Mouse (Mus musculus) forebrain, embryonic 11.5 days (tissue): ENCODE results near the gene Shkbp1. TPM values are rescaled to one million over a fixed set of nuclear protein-coding genes. Genes with fewer than 3 reads are reported as not detected.

Source experiments
- ATAC-seq: fragments of 200-750 bp; cut with Nextera tagmentation; replicated peaks from 2 replicates; pipeline ENCODE4 v1.8.0; 2017; ENCODE audit warnings: moderate TSS enrichment; ENCODE audit not compliant: low FRiP score
- DNase-seq: peaks from one replicate; pipeline ENCODE4 v3.0.0-alpha.2; 2017; ENCODE audit warnings: low spot score
- H3K27ac ChIP-seq: fragments of 300-500 bp; sonication (generic); 2 replicates; pipeline ENCODE4 v1.5.1; 2014; ENCODE audit warnings: low read depth, low read length
- H3K27me3 ChIP-seq: fragments of 300-500 bp; sonication (generic); 2 replicates; pipeline ENCODE4 v1.6.1; 2014; ENCODE audit warnings: mild to moderate bottlenecking, low read length, mixed read lengths; ENCODE audit not compliant: control insufficient read depth, insufficient read depth
- H3K36me3 ChIP-seq: fragments of 300-500 bp; sonication (generic); 2 replicates; pipeline ENCODE4 v1.6.1; 2014; ENCODE audit warnings: mild to moderate bottlenecking, low read length, moderate library complexity, mixed read lengths; ENCODE audit not compliant: control insufficient read depth, insufficient read depth
- H3K4me1 ChIP-seq: fragments of 300-500 bp; sonication (generic); replicated peaks from 2 replicates; pipeline ENCODE4 v1.6.1; 2014; ENCODE audit warnings: low read length, mixed read lengths; ENCODE audit not compliant: control insufficient read depth, insufficient read depth
- H3K4me2 ChIP-seq: fragments of 300-500 bp; sonication (generic); 2 replicates; pipeline ENCODE4 v1.6.1; 2014; ENCODE audit warnings: low read depth, mild to moderate bottlenecking, low read length, moderate library complexity, mixed read lengths; ENCODE audit not compliant: severe bottlenecking
- H3K4me3 ChIP-seq: fragments of 300-500 bp; sonication (generic); 2 replicates; pipeline ENCODE4 v1.5.1; 2014; ENCODE audit warnings: low read depth, low read length
- H3K9ac ChIP-seq: fragments of 300-500 bp; sonication (generic); 2 replicates; pipeline ENCODE4 v1.6.1; 2014; ENCODE audit warnings: low read length
- H3K9me3 ChIP-seq: fragments of 300-500 bp; sonication (generic); 2 replicates; pipeline ENCODE4 v1.6.1; 2016; ENCODE audit warnings: low read length, mixed read lengths; ENCODE audit not compliant: control insufficient read depth
- WGBS: fragments of 180-500 bp; shearing (Covaris S2); extraction: QIAGEN DNeasy Blood & Tissue Kit; methylation state at CpG from one replicate; pipeline ENCODE4 v1.1.7; 2014; 5-methylcytosine and 5-hydroxymethylcytosine counted together
- polyA plus RNA-seq: library from polyadenylated mRNA; unstranded; fragments of >200 nt; fragmentation: Nextera tagmentation; extraction: Ambion mirVana; gene quantifications from 2 replicates; pipeline ENCODE4 v1.2.1, GENCODE M21; 2014

Shkbp1 gene
- polyA plus RNA-seq, 1 experiment from 2014 or later, result 64.3 TPM

- Histone ChIP-seq H3K27ac (no peak overlapping the region), H3K4me3 (no peak overlapping the region), H3K27me3 (no peaks in the 10 kb centered on the region), H3K4me1 (no peaks in the 10 kb centered on the region), H3K9me3 (no peaks in the 10 kb centered on the region), H3K9ac (no peak overlapping the region), H3K36me3 (no peaks in the 10 kb centered on the region), H3K4me2 (no peak overlapping the region)
- WGBS, result 87% methylated on average over 4 of the region's 4 CpGs
- ATAC-seq (no peak), DNase-seq (no peak)
Measured at GRCm38 (mm10) chr7:27295956-27296355, 59.9 kb downstream of the Shkbp1 start.

Other genes with a start within 250 kb of the Shkbp1 start
- not detected in 2 replicates for gene Cyp2f2, start 236.1 kb downstream of the Shkbp1 start, polyA plus RNA-seq
- 0.27 TPM in 1 of 2 replicates, not detected in the other for gene Cyp2t4, start 202.3 kb downstream of the Shkbp1 start, polyA plus RNA-seq
- gene Egln2, start 189.2 kb downstream of the Shkbp1 start, polyA plus RNA-seq, result 60.7 and 70.2 TPM in 2 replicates
- gene Rab4b, start 177.1 kb downstream of the Shkbp1 start, polyA plus RNA-seq, result 52.3 and 52.5 TPM in 2 replicates
- 0.98 TPM in 1 of 2 replicates, not detected in the other for gene Gm21983, start 174.9 kb downstream of the Shkbp1 start, polyA plus RNA-seq
- 1.6 and 2.4 TPM in 2 replicates for gene Mia, start 174.9 kb downstream of the Shkbp1 start, polyA plus RNA-seq
- 4.5 and 5.3 TPM in 2 replicates for gene BC024978, start 160.2 kb downstream of the Shkbp1 start, polyA plus RNA-seq
- gene Snrpa, start 159.7 kb downstream of the Shkbp1 start, polyA plus RNA-seq, result 369 and 390 TPM in 2 replicates
- 6.6 and 8.1 TPM in 2 replicates for gene Itpkc, start 127.4 kb downstream of the Shkbp1 start, polyA plus RNA-seq
- gene Coq8b, start 123.0 kb downstream of the Shkbp1 start, polyA plus RNA-seq, result 15.1 and 18.1 TPM in 2 replicates
- gene Numbl, start 97.6 kb downstream of the Shkbp1 start, polyA plus RNA-seq, result 19.1 and 20.1 TPM in 2 replicates
- gene Ltbp4, start 18.3 kb downstream of the Shkbp1 start, polyA plus RNA-seq, result 11.9 and 13.0 TPM in 2 replicates
- not detected in 2 replicates for gene Gm20479, start 1.4 kb upstream of the Shkbp1 start, polyA plus RNA-seq
- gene Sptbn4, start 91.7 kb upstream of the Shkbp1 start, polyA plus RNA-seq, result 0.19 and 0.28 TPM in 2 replicates
- 34.4 and 38.0 TPM in 2 replicates for gene Blvrb, start 92.0 kb upstream of the Shkbp1 start, polyA plus RNA-seq
- 23.0 and 23.4 TPM in 2 replicates for gene Sertad3, start 117.7 kb upstream of the Shkbp1 start, polyA plus RNA-seq
- 16.3 and 18.2 TPM in 2 replicates for gene Sertad1, start 130.9 kb upstream of the Shkbp1 start, polyA plus RNA-seq
- gene Prx, start 143.3 kb upstream of the Shkbp1 start, polyA plus RNA-seq, result 1.2 and 1.3 TPM in 2 replicates
- gene Hipk4, start 167.2 kb upstream of the Shkbp1 start, polyA plus RNA-seq, result 0.52 and 0.93 TPM in 2 replicates
- 52.1 and 56.4 TPM in 2 replicates for gene Pld3, start 197.2 kb upstream of the Shkbp1 start, polyA plus RNA-seq
- gene 2310022A10Rik, start 197.2 kb upstream of the Shkbp1 start, polyA plus RNA-seq, result 34.0 and 34.1 TPM in 2 replicates
- gene Akt2, start 235.5 kb upstream of the Shkbp1 start, polyA plus RNA-seq, result 72.3 and 75.2 TPM in 2 replicates